Mouse (Mus musculus): Measurements from ENCODE around the gene Lgals3. TPM values are rescaled to one million over a fixed set of nuclear protein-coding genes. Genes with fewer than 3 reads are reported as not detected.

Gene Lgals3
- polyA plus RNA-seq, 1 experiment from 2014 or later, result 8.8 TPM

Other genes with a start within 250 kb of the Lgals3 start
- gene Gch1, start 178.3 kb upstream of the Lgals3 start, polyA plus RNA-seq (2015; fragmentation: Nextera tagmentation; extraction: Ambion mirVana), result 5.3 and 6.9 TPM in 2 replicates
- 11.7 and 17.4 TPM in 2 replicates for gene Wdhd1, start 90.9 kb upstream of the Lgals3 start, polyA plus RNA-seq (2015; fragmentation: Nextera tagmentation; extraction: Ambion mirVana)
- gene Socs4, start 90.8 kb upstream of the Lgals3 start, polyA plus RNA-seq (2015; fragmentation: Nextera tagmentation; extraction: Ambion mirVana), result 1.8 and 1.9 TPM in 2 replicates
- 35.9 and 43.6 TPM in 2 replicates for gene Mapk1ip1l, start 69.5 kb upstream of the Lgals3 start, polyA plus RNA-seq (2015; fragmentation: Nextera tagmentation; extraction: Ambion mirVana)
- gene Dlgap5, start 50.7 kb downstream of the Lgals3 start, polyA plus RNA-seq (2015; fragmentation: Nextera tagmentation; extraction: Ambion mirVana), result 29.0 and 34.2 TPM in 2 replicates
- 13.4 and 18.3 TPM in 2 replicates for gene Fbxo34, start 82.7 kb downstream of the Lgals3 start, polyA plus RNA-seq (2015; fragmentation: Nextera tagmentation; extraction: Ambion mirVana)
- 10.9 and 11.5 TPM in 2 replicates for gene Atg14, start 202.9 kb downstream of the Lgals3 start, polyA plus RNA-seq (2015; fragmentation: Nextera tagmentation; extraction: Ambion mirVana)

All from heart, embryonic 15.5 days (tissue).